Mouse (Mus musculus): ENCODE results near the gene Spata32. TPM values are rescaled to one million over a fixed set of nuclear protein-coding genes. Genes with fewer than 3 reads are reported as not detected.

The Spata32 gene
- polyA plus RNA-seq, 1 experiment from 2014 or later, result not detected

GRCm38 (mm10) chr11:103260034-103260433 is 41.8 kb upstream of the Spata32 start:
- Histone ChIP-seq H3K36me3 (replicated peaks; ENCODE audit: insufficient read depth, low read length) (no peaks in the 10 kb centered on the region), H3K4me3 (ENCODE audit: low read depth, low read length) (no peak overlapping the region), H3K4me1 (ENCODE audit: insufficient read depth) (peaks cover 31% of the 10 kb centered on the region), H3K27me3 (ENCODE audit: insufficient read depth, low read length) (no peaks in the 10 kb centered on the region), H3K9me3 (ENCODE audit: low read length) (no peaks in the 10 kb centered on the region), H3K27ac (ENCODE audit: low read depth) (no peak overlapping the region), H3K4me2 (ENCODE audit: low read depth, low read length) (no peak overlapping the region), H3K9ac (replicated peaks) (no peak overlapping the region)
- ATAC-seq (no peak), DNase-seq (no peak)
- TF ChIP-seq CTCF (IDR thresholded peaks at IDR 0.05; ENCODE audit: low read depth) (no peak), EP300 (IDR thresholded peaks at IDR 0.05; ENCODE audit: low read depth) (no peak)
- 82% methylated on average over 5 of the region's 5 CpGs for WGBS (ENCODE audit: insufficient replicate concordance)

- DNase-seq (no peak), ATAC-seq (peak; percentile 25; the same call in 1 of the 2 replicates)
- H3K27me3 ChIP-seq (ENCODE audit: insufficient read depth, low read length), result no peaks in the 10 kb centered on the region
- no peaks in the 10 kb centered on the region for H3K36me3 ChIP-seq (replicated peaks; ENCODE audit: insufficient read depth, low read length)
- H3K9me3 ChIP-seq (ENCODE audit: low read length), result no peaks in the 10 kb centered on the region
- no peak overlapping the region for H3K4me3 ChIP-seq (ENCODE audit: low read depth, low read length)
- peak overlapping the region; percentile 13; the same call in 1 of the 2 replicates for H3K4me2 ChIP-seq (ENCODE audit: low read depth, low read length)
- TF ChIP-seq EP300 (IDR thresholded peaks at IDR 0.05; ENCODE audit: low read depth) (no peak), CTCF (IDR thresholded peaks at IDR 0.05; ENCODE audit: low read depth) (no peak)
- H3K4me1 ChIP-seq (ENCODE audit: insufficient read depth), result peaks cover 36% of the 10 kb centered on the region
- H3K27ac ChIP-seq (ENCODE audit: low read depth), result peak overlapping the region; percentile 36
- 43% methylated on average over 4 of the region's 4 CpGs for WGBS (ENCODE audit: insufficient replicate concordance)
- H3K9ac ChIP-seq (replicated peaks), result no peak overlapping the region
Observed at GRCm38 (mm10) chr11:103257938-103258481, 39.8 kb upstream of the Spata32 start.

- H3K9ac ChIP-seq (replicated peaks), result no peak overlapping the region
- WGBS (ENCODE audit: insufficient replicate concordance), result 57% methylated on average over 5 of the region's 5 CpGs
- no peak for TF ChIP-seq EP300 (IDR thresholded peaks at IDR 0.05; ENCODE audit: low read depth)
- TF ChIP-seq CTCF (IDR thresholded peaks at IDR 0.05; ENCODE audit: low read depth), result no peak
- H3K27me3 ChIP-seq (ENCODE audit: insufficient read depth, low read length), result no peaks in the 10 kb centered on the region
- H3K36me3 ChIP-seq (replicated peaks; ENCODE audit: insufficient read depth, low read length), result no peaks in the 10 kb centered on the region
- H3K4me2 ChIP-seq (ENCODE audit: low read depth, low read length), result no peak overlapping the region
- no peak for DNase-seq
- ATAC-seq, result no peak
- no peaks in the 10 kb centered on the region for H3K9me3 ChIP-seq (ENCODE audit: low read length)
- no peak overlapping the region for H3K27ac ChIP-seq (ENCODE audit: low read depth)
- H3K4me3 ChIP-seq (ENCODE audit: low read depth, low read length), result no peak overlapping the region
- peaks cover 22% of the 10 kb centered on the region for H3K4me1 ChIP-seq (ENCODE audit: insufficient read depth)
Observed at GRCm38 (mm10) chr11:103253605-103254004, 35.4 kb upstream of the Spata32 start.

GRCm38 (mm10) chr11:103252380-103252779 is 34.1 kb upstream of the Spata32 start:
- peaks cover 25% of the 10 kb centered on the region for H3K4me1 ChIP-seq (ENCODE audit: insufficient read depth)
- ATAC-seq (no peak), DNase-seq (no peak)
- no peak overlapping the region for H3K4me3 ChIP-seq (ENCODE audit: low read depth, low read length)
- no peaks in the 10 kb centered on the region for H3K36me3 ChIP-seq (replicated peaks; ENCODE audit: insufficient read depth, low read length)
- no peaks in the 10 kb centered on the region for H3K27me3 ChIP-seq (ENCODE audit: insufficient read depth, low read length)
- WGBS (ENCODE audit: insufficient replicate concordance), result 72% methylated on average over 5 of the region's 5 CpGs
- H3K27ac ChIP-seq (ENCODE audit: low read depth), result no peak overlapping the region
- H3K4me2 ChIP-seq (ENCODE audit: low read depth, low read length), result no peak overlapping the region
- no peaks in the 10 kb centered on the region for H3K9me3 ChIP-seq (ENCODE audit: low read length)
- H3K9ac ChIP-seq (replicated peaks), result no peak overlapping the region
- TF ChIP-seq CTCF (IDR thresholded peaks at IDR 0.05; ENCODE audit: low read depth) (no peak), EP300 (IDR thresholded peaks at IDR 0.05; ENCODE audit: low read depth) (no peak)

- Histone ChIP-seq H3K36me3 (replicated peaks; ENCODE audit: insufficient read depth, low read length) (no peaks in the 10 kb centered on the region), H3K4me2 (ENCODE audit: low read depth, low read length) (no peak overlapping the region), H3K27me3 (ENCODE audit: insufficient read depth, low read length) (no peaks in the 10 kb centered on the region), H3K4me1 (ENCODE audit: insufficient read depth) (peaks cover 26% of the 10 kb centered on the region), H3K27ac (ENCODE audit: low read depth) (no peak overlapping the region), H3K9ac (replicated peaks) (no peak overlapping the region), H3K4me3 (ENCODE audit: low read depth, low read length) (no peak overlapping the region), H3K9me3 (ENCODE audit: low read length) (no peaks in the 10 kb centered on the region)
- no peak for TF ChIP-seq EP300 (IDR thresholded peaks at IDR 0.05; ENCODE audit: low read depth)
- no peak for TF ChIP-seq CTCF (IDR thresholded peaks at IDR 0.05; ENCODE audit: low read depth)
- no peak for DNase-seq
- 82% methylated on average over 3 of the region's 3 CpGs for WGBS (ENCODE audit: insufficient replicate concordance)
- ATAC-seq, result no peak
Observed at GRCm38 (mm10) chr11:103250324-103250723, 32.1 kb upstream of the Spata32 start.

- peaks cover 26% of the 10 kb centered on the region for H3K4me1 ChIP-seq (ENCODE audit: insufficient read depth)
- no peaks in the 10 kb centered on the region for H3K9me3 ChIP-seq (ENCODE audit: low read length)
- 0 out of 2 replicates have a peak overlapping the region, but pooled peaks have one; percentile 4 for H3K4me2 ChIP-seq (ENCODE audit: low read depth, low read length)
- WGBS (ENCODE audit: insufficient replicate concordance), result 29% methylated on average over 6 of the region's 6 CpGs
- H3K4me3 ChIP-seq (ENCODE audit: low read depth, low read length), result no peak overlapping the region
- ATAC-seq, result peak; percentile 56
- DNase-seq, result peak; percentile 32
- H3K36me3 ChIP-seq (replicated peaks; ENCODE audit: insufficient read depth, low read length), result no peaks in the 10 kb centered on the region; the same call in 1 of the 2 replicates
- no peaks in the 10 kb centered on the region for H3K27me3 ChIP-seq (ENCODE audit: insufficient read depth, low read length)
- peak overlapping the region; percentile 81 for H3K27ac ChIP-seq (ENCODE audit: low read depth)
- no peak overlapping the region for H3K9ac ChIP-seq (replicated peaks)
- no peak for TF ChIP-seq EP300 (IDR thresholded peaks at IDR 0.05; ENCODE audit: low read depth)
- no peak for TF ChIP-seq CTCF (IDR thresholded peaks at IDR 0.05; ENCODE audit: low read depth)
Observed at GRCm38 (mm10) chr11:103249509-103249908, 31.3 kb upstream of the Spata32 start.

All from liver, postnatal 0 days (tissue).